Mouse (Mus musculus): ENCODE results near the gene Cyp2e1. TPM values are rescaled to one million over a fixed set of nuclear protein-coding genes. Genes with fewer than 3 reads are reported as not detected.
A peak's percentile ranks its signal among the peaks of the same experiment; 100 is the strongest.

Cyp2e1 gene
- polyA plus RNA-seq, 1 experiment from 2014 or later, result not detected

DNA sequence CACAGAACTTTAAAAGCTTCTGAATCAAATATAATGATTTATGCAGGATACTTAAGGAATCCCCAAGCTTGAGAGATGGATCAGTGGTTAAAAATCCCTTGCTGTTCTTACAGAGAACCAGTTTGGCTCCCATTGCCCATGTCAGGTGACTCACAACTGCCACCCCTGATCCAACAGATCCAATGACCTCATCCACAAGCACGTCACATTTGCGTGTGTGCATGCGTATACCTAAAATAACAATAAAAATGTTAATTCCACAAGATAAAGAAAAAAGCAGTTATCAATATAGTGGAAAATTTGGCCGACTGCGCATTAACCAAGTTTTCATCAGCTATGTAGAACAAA is 57.7 kb downstream of the Cyp2e1 start:
- H3K4me3 ChIP-seq, result peak overlapping the region; percentile 64
- WGBS, result 50% methylated on average over 5 of the region's 5 CpGs
- no peaks in the 10 kb centered on the region for H3K27me3 ChIP-seq (ENCODE audit: insufficient read depth, poor library complexity, severe bottlenecking)
- DNase-seq (ENCODE audit: low spot score), result no peak
- H3K27ac ChIP-seq, result no peak overlapping the region
- H3K9me3 ChIP-seq, result no peaks in the 10 kb centered on the region
- no peaks in the 10 kb centered on the region for H3K36me3 ChIP-seq
- peaks cover 9% of the 10 kb centered on the region; the same call in 1 of the 2 replicates for H3K4me1 ChIP-seq (replicated peaks)

DNA sequence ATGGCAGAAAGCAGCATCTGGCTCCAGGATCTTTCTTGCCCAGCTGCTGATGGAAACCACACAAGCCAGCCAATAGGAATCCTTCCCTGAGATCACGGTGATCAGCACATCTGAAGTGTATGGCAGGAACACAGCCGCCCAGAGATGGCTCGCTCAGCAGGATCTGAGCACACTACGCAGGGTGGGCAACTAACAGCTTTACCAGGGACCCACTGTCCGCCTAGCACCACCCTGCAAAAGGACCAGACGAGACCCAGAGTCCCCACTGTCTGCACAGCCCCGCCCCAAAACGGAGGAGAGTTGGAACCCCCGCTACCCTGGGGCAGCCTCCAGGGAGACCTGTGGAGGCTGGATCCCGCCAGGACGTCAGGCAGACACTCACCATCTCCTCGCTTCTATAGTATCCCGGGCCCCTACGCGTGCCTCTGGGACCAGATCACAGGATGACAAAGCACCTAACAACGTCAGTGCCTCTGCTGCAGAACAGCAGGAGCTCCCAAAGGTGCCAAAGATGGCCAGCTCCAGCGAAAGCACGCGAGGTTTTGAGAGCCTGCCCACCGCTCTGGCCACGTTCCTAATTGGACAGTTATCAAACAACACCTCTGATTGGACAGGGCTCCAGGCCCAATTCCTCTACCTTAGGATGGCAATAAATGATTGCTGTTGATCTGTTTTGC is 58.3 kb downstream of the Cyp2e1 start, which contains the start of gene Zfp941:
Gene Zfp941 (minus strand): TSS at position 526 of the 677 bp plus-strand sequence.
- peak within 1 kb of the TSS; percentile 82 for H3K27ac ChIP-seq
- 1% methylated on average over 21 of the region's 21 CpGs for WGBS

DNA sequence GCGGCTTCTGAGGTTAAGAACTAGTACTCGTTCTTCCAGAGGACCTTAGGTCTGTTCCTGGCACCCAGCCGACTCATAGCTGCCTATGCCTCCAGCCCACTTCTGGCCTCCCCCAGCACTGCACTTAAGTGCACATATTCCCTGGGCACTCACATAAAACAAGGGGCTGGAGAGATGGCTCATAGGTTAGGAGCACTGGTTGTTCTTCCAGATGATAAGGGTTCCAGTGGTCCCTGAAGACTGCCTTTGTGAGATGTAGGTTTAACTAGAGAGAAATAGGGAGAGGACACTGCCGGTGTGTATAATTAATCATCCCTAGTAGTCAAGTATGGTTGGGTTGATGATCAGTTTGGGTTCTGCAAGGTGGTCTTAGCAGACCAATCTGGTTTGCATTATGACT is 59.2 kb downstream of the Cyp2e1 start:
- 92% methylated on average over 4 of the region's 4 CpGs for WGBS
- Histone ChIP-seq H3K27ac (no peak overlapping the region), H3K4me1 (replicated peaks) (peaks cover 9% of the 10 kb centered on the region; the same call in 1 of the 2 replicates), H3K9me3 (no peaks in the 10 kb centered on the region), H3K4me3 (no peak overlapping the region), H3K36me3 (no peaks in the 10 kb centered on the region), H3K27me3 (ENCODE audit: insufficient read depth, poor library complexity, severe bottlenecking) (0 out of 2 replicates have a peak, but pooled peaks cover 2% of the 10 kb centered on the region)
- DNase-seq (ENCODE audit: low spot score), result no peak

More for the DNA sequence above, 58.3 kb downstream of the Cyp2e1 start, which contains the start of gene Zfp941:
- H3K4me1 ChIP-seq (replicated peaks), result peaks cover 9% of the 10 kb centered on the region; the same call in 1 of the 2 replicates
- DNase-seq (ENCODE audit: low spot score), result peak; percentile 70
- H3K36me3 ChIP-seq, result no peaks in the 10 kb centered on the region
- H3K27me3 ChIP-seq (ENCODE audit: insufficient read depth, poor library complexity, severe bottlenecking), result 0 out of 2 replicates have a peak, but pooled peaks cover 2% of the 10 kb centered on the region
- H3K4me3 ChIP-seq, result peak within 1 kb of the TSS; percentile 64
- H3K9me3 ChIP-seq, result no peaks in the 10 kb centered on the region

Other genes starting within 250 kb of the Cyp2e1 start
- gene Olfr538, start 195.9 kb upstream of the Cyp2e1 start, polyA plus RNA-seq (2016; fragmentation: Nextera tagmentation; extraction: Ambion mirVana), result not detected in 2 replicates
- not detected in 2 replicates for gene Olfr46, start 162.5 kb upstream of the Cyp2e1 start, polyA plus RNA-seq (2016; fragmentation: Nextera tagmentation; extraction: Ambion mirVana)
- gene Olfr61, start 134.8 kb upstream of the Cyp2e1 start, polyA plus RNA-seq (2016; fragmentation: Nextera tagmentation; extraction: Ambion mirVana), result not detected in 2 replicates
- not detected in 2 replicates for gene Olfr53, start 117.3 kb upstream of the Cyp2e1 start, polyA plus RNA-seq (2016; fragmentation: Nextera tagmentation; extraction: Ambion mirVana)
- gene Olfr539, start 103.8 kb upstream of the Cyp2e1 start, polyA plus RNA-seq (2016; fragmentation: Nextera tagmentation; extraction: Ambion mirVana), result 0.01 TPM in 1 of 2 replicates, not detected in the other
- not detected in 2 replicates for gene Olfr45, start 81.8 kb upstream of the Cyp2e1 start, polyA plus RNA-seq (2016; fragmentation: Nextera tagmentation; extraction: Ambion mirVana)
- gene Olfr541, start 66.5 kb upstream of the Cyp2e1 start, polyA plus RNA-seq (2016; fragmentation: Nextera tagmentation; extraction: Ambion mirVana), result not detected in 2 replicates
- gene Syce1, start 24.1 kb downstream of the Cyp2e1 start, polyA plus RNA-seq (2016; fragmentation: Nextera tagmentation; extraction: Ambion mirVana), result 0.27 TPM in 1 of 2 replicates, not detected in the other
- gene Zfp941, start 58.4 kb downstream of the Cyp2e1 start, polyA plus RNA-seq (2016; fragmentation: Nextera tagmentation; extraction: Ambion mirVana), result 3.5 and 5.1 TPM in 2 replicates
- gene Urah, start 71.3 kb downstream of the Cyp2e1 start, polyA plus RNA-seq (2016; fragmentation: Nextera tagmentation; extraction: Ambion mirVana), result 0.71 and 0.97 TPM in 2 replicates
- gene Scgb1c1, start 81.8 kb downstream of the Cyp2e1 start, polyA plus RNA-seq (2016; fragmentation: Nextera tagmentation; extraction: Ambion mirVana), result not detected in 2 replicates
- gene Odf3, start 84.1 kb downstream of the Cyp2e1 start, polyA plus RNA-seq (2016; fragmentation: Nextera tagmentation; extraction: Ambion mirVana), result not detected in 2 replicates
- not detected in 2 replicates for gene Gm45785, start 92.6 kb downstream of the Cyp2e1 start, polyA plus RNA-seq (2016; fragmentation: Nextera tagmentation; extraction: Ambion mirVana)
- gene Ric8a, start 93.2 kb downstream of the Cyp2e1 start, polyA plus RNA-seq (2016; fragmentation: Nextera tagmentation; extraction: Ambion mirVana), result 67.0 and 81.7 TPM in 2 replicates
- 20.9 and 28.8 TPM in 2 replicates for gene Bet1l, start 93.8 kb downstream of the Cyp2e1 start, polyA plus RNA-seq (2016; fragmentation: Nextera tagmentation; extraction: Ambion mirVana)
- gene Psmd13, start 118.2 kb downstream of the Cyp2e1 start, polyA plus RNA-seq (2016; fragmentation: Nextera tagmentation; extraction: Ambion mirVana), result 325 and 344 TPM in 2 replicates
- gene Sirt3, start 118.6 kb downstream of the Cyp2e1 start, polyA plus RNA-seq (2016; fragmentation: Nextera tagmentation; extraction: Ambion mirVana), result 27.3 and 28.3 TPM in 2 replicates
- gene Cox8b, start 136.7 kb downstream of the Cyp2e1 start, polyA plus RNA-seq (2016; fragmentation: Nextera tagmentation; extraction: Ambion mirVana), result not detected in 2 replicates
- 0.21 TPM in 1 of 2 replicates, not detected in the other for gene Nlrp6, start 157.2 kb downstream of the Cyp2e1 start, polyA plus RNA-seq (2016; fragmentation: Nextera tagmentation; extraction: Ambion mirVana)
- 16.8 and 17.0 TPM in 2 replicates for gene Pgghg, start 177.7 kb downstream of the Cyp2e1 start, polyA plus RNA-seq (2016; fragmentation: Nextera tagmentation; extraction: Ambion mirVana)
- gene Ifitm5, start 186.6 kb downstream of the Cyp2e1 start, polyA plus RNA-seq (2016; fragmentation: Nextera tagmentation; extraction: Ambion mirVana), result 1.3 and 2.7 TPM in 2 replicates
- 0.35 and 0.80 TPM in 2 replicates for gene Gm45717, start 192.2 kb downstream of the Cyp2e1 start, polyA plus RNA-seq (2016; fragmentation: Nextera tagmentation; extraction: Ambion mirVana)
- gene Ifitm2, start 192.2 kb downstream of the Cyp2e1 start, polyA plus RNA-seq (2016; fragmentation: Nextera tagmentation; extraction: Ambion mirVana), result 388 and 494 TPM in 2 replicates
- gene Ifitm1, start 203.5 kb downstream of the Cyp2e1 start, polyA plus RNA-seq (2016; fragmentation: Nextera tagmentation; extraction: Ambion mirVana), result 5.1 and 6.9 TPM in 2 replicates
- 21.0 and 23.9 TPM in 2 replicates for gene Ifitm3, start 247.0 kb downstream of the Cyp2e1 start, polyA plus RNA-seq (2016; fragmentation: Nextera tagmentation; extraction: Ambion mirVana)

Measured in hindbrain, embryonic 10.5 days (tissue).